Mouse (Mus musculus): ENCODE measurements around the gene Fmnl3.

DNA sequence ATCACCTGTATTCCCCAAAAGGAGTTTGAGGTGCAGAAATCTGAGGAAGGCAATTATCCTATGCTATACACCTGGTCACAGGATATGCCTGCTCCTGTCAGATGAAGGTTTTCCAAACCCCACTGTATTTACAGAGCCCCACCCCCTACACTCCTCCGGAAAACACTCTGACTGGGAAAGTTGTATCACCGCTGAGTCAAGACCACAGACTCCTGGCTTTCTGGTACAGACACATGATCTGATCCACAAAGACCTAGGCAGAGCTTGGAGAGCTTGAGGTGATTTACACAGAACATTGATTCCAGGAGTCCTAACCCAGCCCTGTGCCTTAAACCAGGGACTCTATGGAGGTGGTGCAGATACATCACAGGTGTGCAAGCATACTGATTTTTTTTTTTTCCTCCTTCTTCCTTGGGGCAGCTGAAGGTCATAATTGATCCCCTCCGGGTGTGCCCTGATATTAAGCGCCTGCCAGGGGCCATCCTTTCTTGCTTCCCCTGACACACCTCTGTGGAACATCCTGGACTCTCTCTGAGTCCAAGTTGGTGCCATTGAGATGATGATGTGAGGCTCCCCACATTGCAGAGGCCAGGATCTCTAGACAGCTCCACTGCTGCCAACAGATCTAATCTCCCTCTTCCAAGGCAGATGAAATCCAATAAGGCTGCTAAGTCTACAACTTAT is 1.6 kb downstream of the Fmnl3 start:
- TF ChIP-seq CTCF (IDR thresholded peaks at IDR 0.05; ENCODE audit: low read depth, low read length) (no peak), GATA2 (IDR thresholded peaks at IDR 0.05; ENCODE audit: borderline replicate concordance, low read depth, low read length) (no peak), GATA1 (IDR thresholded peaks at IDR 0.05; ENCODE audit: borderline replicate concordance, low read length) (no peak), TAL1 (conservative IDR thresholded peaks at IDR 0.05; ENCODE audit: low read depth, low read length) (no peak)
